In the genomic region with DNA sequence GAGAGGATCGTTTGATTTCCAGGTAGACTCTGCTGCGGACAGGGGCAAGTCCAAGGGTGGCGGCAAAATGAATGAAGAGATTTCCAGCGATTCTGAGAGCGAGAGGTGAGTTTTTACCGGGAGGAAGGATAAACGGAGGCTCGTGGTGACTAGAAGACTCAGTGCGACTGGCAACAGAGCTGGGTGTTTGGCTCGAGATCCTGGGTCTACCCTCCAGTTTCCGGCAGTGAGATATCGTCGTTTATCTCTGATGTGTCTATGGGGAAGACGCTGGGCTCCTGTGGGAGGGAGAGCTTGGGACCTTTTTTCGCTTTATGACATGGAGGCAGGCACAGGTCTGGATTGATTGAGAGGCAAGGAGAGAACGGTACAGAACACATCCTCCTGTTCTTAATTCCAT, we compare ENCODE assay signal across 8 mouse cellular contexts. TPM values are rescaled to one million over a fixed set of nuclear protein-coding genes. Genes with fewer than 3 reads are reported as not detected.
A peak's percentile ranks its signal among the peaks of the same experiment; 100 is the strongest.
DNase-seq lines count a peak whose midpoint lies in the region; ATAC-seq and TF ChIP-seq lines count a peak whose summit lies in the region.

No protein-coding gene starts in this region.

- H3K4me3 ChIP-seq in layer of hippocampus, adult 2 months = peak overlapping the region; percentile 95
- H3K4me3 ChIP-seq in G1E (ENCODE audit: low read depth, low read length) = peak overlapping the region; percentile 82
- H3K4me3 ChIP-seq in forebrain, embryonic 12.5 days (replicated peaks) = peak overlapping the region; percentile 73
- peak overlapping the region; percentile 69 for H3K4me3 ChIP-seq in limb, embryonic 14.5 days (replicated peaks; ENCODE audit: low read length)
- peak overlapping the region; percentile 56 for H3K4me3 ChIP-seq in olfactory bulb, adult 2 months (ENCODE audit: insufficient read depth, low read depth, low read length)

- peak in 1 of 2 experiments; percentile 8 for DNase-seq in layer of hippocampus, adult 2 months (ENCODE audit: low spot score in 2 of 2)
- DNase-seq in layer of hippocampus, adult 11-12 months (ENCODE audit: low spot score) = no peak
- peak; percentile 33 for DNase-seq in G1E (ENCODE audit: low spot score)
- DNase-seq in limb, embryonic 14.5 days (ENCODE audit: low spot score) = no peak
- no peak for DNase-seq in layer of hippocampus, postnatal 14 days (ENCODE audit: low spot score in 2 of 2)
- no peak for DNase-seq in embryo, embryonic 10 days (ENCODE audit: low spot score)

- WGBS in forebrain, embryonic 12.5 days = 7% methylated on average over 16 of the region's 16 CpGs
- 4% methylated on average over 16 of the region's 16 CpGs for WGBS in limb, embryonic 14.5 days
- WGBS in olfactory bulb, adult 2 months = 3% methylated on average over 16 of the region's 16 CpGs

- TF ChIP-seq CTCF in layer of hippocampus, adult 2 months (conservative IDR thresholded peaks at IDR 0.05) = no peak
- no peak for TF ChIP-seq CTCF in G1E (IDR thresholded peaks at IDR 0.05; ENCODE audit: low read depth, low read length)
- TF ChIP-seq CTCF in olfactory bulb, adult 2 months (IDR thresholded peaks at IDR 0.05; ENCODE audit: insufficient read depth, low read depth, low read length) = no peak

- H3K36me3 ChIP-seq in G1E (replicated peaks) = peaks cover 40% of the 10 kb centered on the region
- peaks cover 26% of the 10 kb centered on the region for H3K36me3 ChIP-seq in forebrain, embryonic 12.5 days (replicated peaks)
- peaks cover 18% of the 10 kb centered on the region for H3K36me3 ChIP-seq in limb, embryonic 14.5 days (ENCODE audit: control insufficient read depth, insufficient read depth, low read length)

- no peak for TF ChIP-seq POLR2A in limb, embryonic 14.5 days (IDR thresholded peaks at IDR 0.05; ENCODE audit: borderline replicate concordance, extremely low read depth, insufficient read depth, insufficient read length)
- no peak for TF ChIP-seq POLR2A in olfactory bulb, adult 2 months (IDR thresholded peaks at IDR 0.05; ENCODE audit: insufficient read depth, low read depth, low read length)

- ATAC-seq in G1E (ENCODE audit: extremely low read depth, insufficient number of reproducible peaks, low FRiP score, poor library complexity, severe bottlenecking) = no peak
- no peak for ATAC-seq in forebrain, embryonic 12.5 days (ENCODE audit: low FRiP score)
- ATAC-seq in limb, embryonic 14.5 days (ENCODE audit: low FRiP score, low read depth) = no peak

- H3K27me3 ChIP-seq in G1E (ENCODE audit: insufficient read depth, low read length) = peaks cover 13% of the 10 kb centered on the region
- H3K27me3 ChIP-seq in forebrain, embryonic 12.5 days = peaks cover 9% of the 10 kb centered on the region; the same call in 1 of the 2 replicates
- H3K27me3 ChIP-seq in limb, embryonic 14.5 days (ENCODE audit: control insufficient read depth, insufficient read depth, low read length) = no peaks in the 10 kb centered on the region

- H3K9ac ChIP-seq in forebrain, embryonic 12.5 days = peak overlapping the region; percentile 66
- H3K9ac ChIP-seq in limb, embryonic 14.5 days (ENCODE audit: low read depth, low read length, severe bottlenecking) = peak overlapping the region; percentile 65

- peaks cover 65% of the 10 kb centered on the region for H3K4me1 ChIP-seq in G1E (ENCODE audit: insufficient read depth, low read depth, low read length)
- peaks cover 32% of the 10 kb centered on the region for H3K4me1 ChIP-seq in forebrain, embryonic 12.5 days
- peaks cover 21% of the 10 kb centered on the region for H3K4me1 ChIP-seq in limb, embryonic 14.5 days (ENCODE audit: control insufficient read depth, insufficient read depth, low read length)
- H3K4me1 ChIP-seq in olfactory bulb, adult 2 months (ENCODE audit: control insufficient read depth, insufficient read depth, low read length) = peaks cover 31% of the 10 kb centered on the region

- H3K9me3 ChIP-seq in G1E (replicated peaks) = no peaks in the 10 kb centered on the region
- H3K9me3 ChIP-seq in forebrain, embryonic 12.5 days = no peaks in the 10 kb centered on the region
- no peaks in the 10 kb centered on the region for H3K9me3 ChIP-seq in limb, embryonic 14.5 days (ENCODE audit: control insufficient read depth, low read length)

- peak overlapping the region; percentile 56; the same call in 1 of the 2 replicates for H3K27ac ChIP-seq in layer of hippocampus, adult 2 months
- H3K27ac ChIP-seq in forebrain, embryonic 12.5 days = no peak overlapping the region
- no peak overlapping the region for H3K27ac ChIP-seq in limb, embryonic 14.5 days (replicated peaks; ENCODE audit: low read depth, low read length)
- H3K27ac ChIP-seq in olfactory bulb, adult 2 months (ENCODE audit: insufficient read depth, low read depth, low read length) = no peak overlapping the region

- H3K4me2 ChIP-seq in forebrain, embryonic 12.5 days = peak overlapping the region; percentile 98
- peak overlapping the region; percentile 92 for H3K4me2 ChIP-seq in limb, embryonic 14.5 days (replicated peaks; ENCODE audit: low read depth, low read length, severe bottlenecking)

RNA-seq across cellular contexts. Expression of gene Parp3, which starts 0.9 kb away (rescaled TPM):
- total RNA-seq in layer of hippocampus, adult 2 months (2021) = 1 to 10 TPM; 3.0 to 3.7 TPM
- total RNA-seq in G1E (2014; fragmentation: Nextera tagmentation) (3.5 TPM in 1 of 2 replicates, not detected in the other), G1E (2017) (2.8 and 3.2 TPM in 2 replicates)
- 0.48 and 0.85 TPM in 2 replicates for polyA plus RNA-seq in G1E (2012)
- 0.83 and 1.3 TPM in 2 replicates for polyA plus RNA-seq in forebrain, embryonic 12.5 days (2016; fragmentation: Nextera tagmentation; extraction: Ambion mirVana)
- 9.0 and 9.2 TPM in 2 replicates for polyA plus RNA-seq in limb, embryonic 14.5 days (2012; rRNA removed)
- polyA plus RNA-seq in limb, embryonic 14.5 days (2014; fragmentation: Nextera tagmentation; extraction: Ambion mirVana) = 3.4 and 4.3 TPM in 2 replicates
- polyA plus RNA-seq in olfactory bulb, adult 2 months (2012; ENCODE audit: insufficient read depth, insufficient read length, low replicate concordance, missing spikeins) = not detected in 2 replicates
- total RNA-seq in layer of hippocampus, postnatal 14 days (2021) = 1 to 10 TPM; 3.2 to 5.1 TPM

RNA-seq across cellular contexts. Expression of gene Rrp9, which starts 1.9 kb away (rescaled TPM):
- total RNA-seq in layer of hippocampus, adult 2 months (2021) = 10 to 100 TPM; 35.4 to 36.6 TPM
- 25.7 and 45.8 TPM in 2 replicates for total RNA-seq in G1E (2014; fragmentation: Nextera tagmentation)
- total RNA-seq in G1E (2017) = 32.6 and 39.2 TPM in 2 replicates
- 357 and 455 TPM in 2 replicates for polyA plus RNA-seq in G1E (2012)
- polyA plus RNA-seq in forebrain, embryonic 12.5 days (2016; fragmentation: Nextera tagmentation; extraction: Ambion mirVana) = 52.3 and 56.0 TPM in 2 replicates
- 44.2 and 52.3 TPM in 2 replicates for polyA plus RNA-seq in limb, embryonic 14.5 days (2012; rRNA removed)
- 41.3 and 42.7 TPM in 2 replicates for polyA plus RNA-seq in limb, embryonic 14.5 days (2014; fragmentation: Nextera tagmentation; extraction: Ambion mirVana)
- polyA plus RNA-seq in olfactory bulb, adult 2 months (2012; ENCODE audit: insufficient read depth, insufficient read length, low replicate concordance, missing spikeins) = not detected in 2 replicates
- 10 to 100 TPM; 31.5 to 37.0 TPM for total RNA-seq in layer of hippocampus, postnatal 14 days (2021)

RNA-seq across cellular contexts. Expression of gene Gpr62, which starts 11.9 kb away (rescaled TPM):
- total RNA-seq in layer of hippocampus, adult 2 months (2021) = 10 to 100 TPM; 11.6 to 12.4 TPM
- total RNA-seq in G1E (2014; fragmentation: Nextera tagmentation) (not detected in 2 replicates), G1E (2017) (not detected in 2 replicates)
- not detected in 2 replicates for polyA plus RNA-seq in G1E (2012)
- polyA plus RNA-seq in forebrain, embryonic 12.5 days (2016; fragmentation: Nextera tagmentation; extraction: Ambion mirVana) = 0.26 and 0.55 TPM in 2 replicates
- 0.47 and 0.70 TPM in 2 replicates for polyA plus RNA-seq in limb, embryonic 14.5 days (2012; rRNA removed)
- polyA plus RNA-seq in limb, embryonic 14.5 days (2014; fragmentation: Nextera tagmentation; extraction: Ambion mirVana) = 0.51 and 0.58 TPM in 2 replicates
- not detected in 2 replicates for polyA plus RNA-seq in olfactory bulb, adult 2 months (2012; ENCODE audit: insufficient read depth, insufficient read length, low replicate concordance, missing spikeins)
- total RNA-seq in layer of hippocampus, postnatal 14 days (2021) = 1 to 10 TPM; 7.1 to 7.4 TPM

RNA-seq across cellular contexts. Expression of gene Iqcf1, which starts 22.1 kb away (rescaled TPM):
- total RNA-seq in layer of hippocampus, adult 2 months (2021) = not detected
- not detected in 2 replicates for total RNA-seq in G1E (2014; fragmentation: Nextera tagmentation)
- total RNA-seq in G1E (2017) = not detected in 2 replicates
- polyA plus RNA-seq in G1E (2012) = not detected in 2 replicates
- polyA plus RNA-seq in forebrain, embryonic 12.5 days (2016; fragmentation: Nextera tagmentation; extraction: Ambion mirVana) = not detected in 2 replicates
- polyA plus RNA-seq in limb, embryonic 14.5 days (2012; rRNA removed) = not detected in 2 replicates
- polyA plus RNA-seq in limb, embryonic 14.5 days (2014; fragmentation: Nextera tagmentation; extraction: Ambion mirVana) = not detected in 2 replicates
- polyA plus RNA-seq in olfactory bulb, adult 2 months (2012; ENCODE audit: insufficient read depth, insufficient read length, low replicate concordance, missing spikeins) = not detected in 2 replicates
- total RNA-seq in layer of hippocampus, postnatal 14 days (2021) = not detected

RNA-seq across cellular contexts. Expression of gene Pcbp4, which starts 24.6 kb away (rescaled TPM):
- 100 to 1,000 TPM; 187 to 205 TPM for total RNA-seq in layer of hippocampus, adult 2 months (2021)
- total RNA-seq in G1E (2014; fragmentation: Nextera tagmentation) (9.2 and 9.9 TPM in 2 replicates), G1E (2017) (2.8 and 3.0 TPM in 2 replicates)
- polyA plus RNA-seq in G1E (2012) = 18.9 and 22.1 TPM in 2 replicates
- 299 and 311 TPM in 2 replicates for polyA plus RNA-seq in forebrain, embryonic 12.5 days (2016; fragmentation: Nextera tagmentation; extraction: Ambion mirVana)
- 238 and 328 TPM in 2 replicates for polyA plus RNA-seq in limb, embryonic 14.5 days (2012; rRNA removed)
- polyA plus RNA-seq in limb, embryonic 14.5 days (2014; fragmentation: Nextera tagmentation; extraction: Ambion mirVana) = 88.0 and 92.7 TPM in 2 replicates
- polyA plus RNA-seq in olfactory bulb, adult 2 months (2012; ENCODE audit: insufficient read depth, insufficient read length, low replicate concordance, missing spikeins) = not detected in 2 replicates
- total RNA-seq in layer of hippocampus, postnatal 14 days (2021) = 100 to 1,000 TPM; 181 to 195 TPM
